Mouse (Mus musculus) left cerebral cortex, adult 18-20 months (tissue): ENCODE data around the gene Ahcyl2. TPM values are rescaled to one million over a fixed set of nuclear protein-coding genes. Genes with fewer than 3 reads are reported as not detected.

Experiments
- DNase-seq, 2 experiments: peaks; one replicate each; pipeline ENCODE4 v3.0.0; 2021 to 2022; ENCODE audit warnings: low spot score in 2 of 2, mixed read lengths in 1 of 2
- total RNA-seq, 2 experiments: library from RNA; stranded (reverse); gene quantifications; 2 replicates each; pipeline ENCODE4 v1.2.3; 2021

Gene Ahcyl2
- total RNA-seq, 2 experiments from 2014 or later, result 136 to 139 TPM

DNA sequence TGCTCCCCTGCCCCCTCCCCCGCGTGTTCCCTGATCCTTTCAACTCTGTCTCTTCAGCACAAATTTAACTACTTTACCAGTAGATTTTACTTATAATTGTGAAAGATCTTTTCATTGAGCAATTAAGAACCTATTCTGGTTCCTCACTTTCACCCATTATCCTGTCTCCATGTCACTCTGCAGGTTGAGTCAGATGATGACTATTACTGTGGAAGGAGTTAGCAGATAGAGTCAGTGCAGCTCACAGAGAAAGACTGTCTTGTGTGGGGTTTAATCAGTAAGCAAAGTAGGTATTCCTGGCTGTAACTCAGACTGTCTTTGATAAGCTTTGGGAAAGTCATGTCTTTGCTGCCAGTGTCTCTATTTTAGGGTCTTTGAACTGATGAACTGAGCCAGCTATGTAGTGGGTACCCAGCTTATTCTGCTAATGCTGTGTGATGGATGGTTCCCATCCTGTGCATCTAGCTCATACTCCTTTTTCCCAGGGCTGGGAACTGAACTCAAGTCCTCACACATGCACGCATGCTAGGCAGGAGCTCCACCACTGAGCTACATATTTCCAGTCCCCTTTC lies 135.6 kb downstream of the Ahcyl2 start:
- no peak for DNase-seq

GRCm38 (mm10) chr6:29904281-29904680 lies 136.5 kb downstream of the Ahcyl2 start:
- no peak for DNase-seq

- DNase-seq, result no peak
Observed at GRCm38 (mm10) chr6:29910631-29911030, 142.8 kb downstream of the Ahcyl2 start.

DNA sequence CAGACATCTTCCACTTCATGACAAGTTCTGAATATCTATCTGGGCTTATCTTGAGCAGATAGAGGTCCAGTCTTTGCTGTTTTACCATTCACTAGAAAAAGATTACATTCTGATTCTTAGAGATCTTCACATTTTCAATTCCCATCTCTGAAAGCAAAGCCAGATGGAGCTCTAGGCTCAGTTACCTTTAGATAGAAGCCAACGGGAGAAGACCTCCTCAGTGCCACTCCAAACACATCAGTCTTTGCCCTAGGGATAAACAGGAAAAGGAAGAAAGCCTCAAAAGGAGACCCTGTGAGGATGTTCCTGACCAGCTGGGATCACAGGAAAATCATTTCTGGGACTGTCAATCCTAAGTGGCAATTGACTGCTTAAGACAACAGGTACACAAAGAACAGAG lies 145.9 kb downstream of the Ahcyl2 start:
- DNase-seq, result no peak

- no peak for DNase-seq
Observed at GRCm38 (mm10) chr6:29914136-29914535, 146.3 kb downstream of the Ahcyl2 start.

DNA sequence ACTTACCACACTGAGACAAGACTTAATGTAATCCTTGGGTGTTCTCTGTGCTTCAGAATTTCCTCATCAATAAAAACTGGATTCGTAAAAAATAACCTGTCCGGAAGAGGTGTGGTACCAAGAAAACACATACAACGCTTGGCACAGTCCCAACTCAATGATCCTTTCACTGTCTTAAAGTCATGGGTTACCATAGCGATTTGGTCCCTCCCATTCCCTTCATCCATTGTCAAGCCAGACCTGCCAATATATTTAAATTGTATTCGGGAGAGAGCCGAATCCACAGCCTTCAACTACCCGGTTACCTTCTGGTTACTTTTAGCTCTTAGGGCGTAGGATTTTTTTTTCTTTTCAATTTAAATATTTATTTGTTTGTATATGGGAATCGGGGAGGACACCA lies 148.0 kb downstream of the Ahcyl2 start:
- no peak for DNase-seq

DNA sequence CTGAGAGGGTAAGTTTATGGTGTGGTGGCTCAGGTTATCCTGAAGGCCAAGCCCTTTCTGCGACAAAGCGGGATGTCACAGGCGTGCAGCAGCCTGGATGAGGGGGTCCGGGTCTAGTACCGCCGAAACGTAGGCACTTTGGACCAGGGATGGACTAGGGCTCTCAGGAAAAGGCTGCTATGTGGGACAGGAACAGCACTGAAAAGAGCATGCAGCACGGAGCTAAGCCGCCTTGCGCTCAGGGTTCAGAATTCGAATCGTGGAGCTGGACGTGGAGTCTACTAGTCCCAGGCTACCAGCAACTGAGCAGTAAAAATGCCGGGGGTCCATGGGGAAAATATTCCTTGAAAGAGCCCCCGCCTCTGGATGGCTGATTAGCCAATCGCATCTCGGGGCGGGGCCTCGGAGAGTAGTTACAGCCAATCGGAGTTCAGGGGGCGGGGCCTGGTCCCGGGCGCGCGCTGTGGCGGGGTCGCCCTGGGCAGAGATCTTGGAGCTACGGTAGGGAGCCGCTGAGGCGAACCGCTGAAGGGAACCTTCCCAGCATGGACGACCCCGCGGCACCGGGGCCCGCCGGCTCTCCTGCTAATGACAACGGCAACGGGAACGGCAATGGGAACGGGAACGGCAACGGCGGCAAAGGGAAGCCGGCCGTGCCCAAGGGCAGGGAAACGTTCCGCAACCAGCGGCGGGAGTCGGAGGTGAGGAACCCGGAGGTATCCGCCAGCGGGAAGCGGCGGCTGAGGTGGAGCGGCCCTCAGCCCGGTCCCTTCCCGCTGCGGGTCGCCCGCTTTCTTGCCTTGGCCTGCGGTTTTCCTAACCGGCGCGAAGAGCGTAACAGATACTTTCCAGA lies 148.9 kb downstream of the Ahcyl2 start, which contains the start of gene Strip2:
Strip2 (plus strand) TSS at position 483 of the 853 bp plus-strand sequence.
- DNase-seq, result peak; percentile 91

DNA sequence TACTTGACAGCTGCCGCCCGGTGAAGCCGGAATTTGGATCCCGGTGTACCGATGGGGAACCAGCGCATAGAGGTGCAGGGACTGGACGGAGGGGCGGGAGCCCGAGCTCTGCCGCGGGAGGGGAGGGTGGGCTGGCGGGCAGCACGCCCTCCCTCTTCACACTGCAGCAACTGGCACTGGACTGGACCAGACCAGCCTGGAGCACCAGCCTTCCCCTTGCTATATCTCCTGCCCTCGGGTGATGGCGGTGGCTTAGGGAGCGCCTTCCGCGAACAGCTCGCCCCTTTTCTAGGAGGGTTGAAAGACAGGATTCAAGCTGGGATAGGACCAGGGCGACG lies 149.5 kb downstream of the Ahcyl2 start:
- DNase-seq, result peak in 1 of 2 experiments; percentile 17

- no peak for DNase-seq
Observed at GRCm38 (mm10) chr6:29917947-29918346, 150.1 kb downstream of the Ahcyl2 start.

GRCm38 (mm10) chr6:29923501-29923900 lies 155.7 kb downstream of the Ahcyl2 start:
- DNase-seq, result no peak

DNA sequence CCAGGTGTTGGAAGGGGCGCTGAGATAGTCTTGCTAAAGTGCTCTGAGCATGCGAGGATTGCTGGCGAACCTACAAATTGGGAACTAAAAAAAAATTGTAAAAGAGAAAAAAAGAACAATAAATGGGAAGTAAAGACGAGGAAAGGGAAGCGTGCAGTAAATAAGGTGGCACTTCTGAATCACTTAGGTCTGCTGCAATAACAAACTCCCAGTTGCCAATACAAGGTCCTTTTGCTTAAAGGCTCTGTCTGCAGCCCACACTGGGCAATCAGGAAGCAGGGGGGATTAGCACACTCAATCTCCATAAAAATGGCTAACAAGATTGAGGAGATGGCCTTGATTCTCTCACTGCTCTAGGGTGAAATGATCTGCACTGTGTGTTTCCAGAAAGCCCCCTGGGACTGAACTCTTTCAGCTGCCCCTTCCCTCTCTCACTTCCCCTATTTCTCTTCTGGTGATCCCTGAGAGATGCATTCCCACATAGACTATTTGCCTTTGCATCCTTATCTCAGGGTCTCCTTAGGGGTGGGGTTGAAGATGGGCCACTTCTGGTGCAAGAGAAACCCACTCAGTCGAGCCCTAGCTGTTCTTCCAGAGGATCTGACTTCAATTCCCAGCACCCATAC lies 157.9 kb downstream of the Ahcyl2 start:
- no peak for DNase-seq

DNA sequence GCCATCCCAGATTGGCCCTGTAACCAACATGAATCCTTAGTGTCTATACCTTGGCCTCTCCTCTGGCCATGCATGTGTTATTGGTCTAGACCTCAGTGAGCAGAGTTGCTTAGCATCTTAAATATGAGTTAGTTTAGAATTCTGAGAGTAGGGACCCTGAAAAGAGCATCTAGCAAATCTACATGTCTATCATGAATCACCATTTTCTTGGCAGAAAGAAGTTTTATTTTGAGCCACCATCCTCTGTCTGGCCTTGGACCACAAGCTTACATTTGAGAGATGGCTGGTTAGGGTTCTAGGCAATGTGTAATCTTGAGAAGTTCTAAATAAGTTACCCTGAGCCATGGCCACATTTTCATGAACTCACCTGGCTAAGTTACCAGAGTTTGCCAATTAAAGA lies 162.3 kb downstream of the Ahcyl2 start:
- DNase-seq, result no peak

DNA sequence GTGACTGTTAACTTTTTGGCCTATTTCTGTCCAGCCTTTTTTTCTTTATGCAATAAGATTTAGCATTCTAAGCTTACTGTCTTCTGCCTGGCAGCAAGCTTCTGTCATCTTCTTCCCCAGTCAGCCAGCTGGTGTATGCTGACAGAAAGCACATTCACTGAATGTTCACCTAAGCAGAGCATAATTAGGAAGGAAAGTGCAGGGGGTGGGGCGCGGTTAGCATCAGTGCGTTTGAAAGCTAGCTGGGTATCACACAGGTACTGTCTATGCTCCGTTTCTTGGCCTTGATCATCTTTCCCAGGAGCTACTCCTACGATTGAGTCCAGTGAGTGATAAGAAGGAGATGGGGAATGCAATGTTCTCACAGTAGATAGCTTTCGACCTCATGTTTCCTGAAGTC lies 162.9 kb downstream of the Ahcyl2 start:
- DNase-seq, result peak; percentile 34 to 42

GRCm38 (mm10) chr6:29931181-29931580 lies 163.4 kb downstream of the Ahcyl2 start:
- no peak for DNase-seq

- no peak for DNase-seq
Observed at GRCm38 (mm10) chr6:29935741-29936140, 167.9 kb downstream of the Ahcyl2 start.

GRCm38 (mm10) chr6:29940428-29940827 lies 172.6 kb downstream of the Ahcyl2 start:
- DNase-seq, result no peak

DNA sequence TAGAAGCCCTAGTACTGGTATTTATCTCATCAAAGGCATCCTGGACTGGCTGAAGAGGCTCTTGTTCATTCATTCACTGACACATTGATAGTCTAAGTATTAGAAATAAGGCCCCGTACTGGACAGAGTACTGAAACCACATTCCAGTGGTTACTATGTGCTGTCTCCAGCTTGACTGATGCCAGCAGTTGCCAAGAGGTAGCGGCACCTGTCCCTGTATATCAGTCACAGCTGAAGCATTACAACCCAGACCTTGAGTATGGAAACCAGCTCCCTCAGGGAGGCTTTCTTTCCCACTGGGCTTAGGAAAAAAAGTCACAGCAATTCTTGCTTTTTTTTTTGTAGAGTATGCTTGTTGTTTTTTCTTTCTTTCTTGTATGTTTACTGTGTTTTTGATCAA lies 173.2 kb downstream of the Ahcyl2 start:
- DNase-seq, result no peak

DNA sequence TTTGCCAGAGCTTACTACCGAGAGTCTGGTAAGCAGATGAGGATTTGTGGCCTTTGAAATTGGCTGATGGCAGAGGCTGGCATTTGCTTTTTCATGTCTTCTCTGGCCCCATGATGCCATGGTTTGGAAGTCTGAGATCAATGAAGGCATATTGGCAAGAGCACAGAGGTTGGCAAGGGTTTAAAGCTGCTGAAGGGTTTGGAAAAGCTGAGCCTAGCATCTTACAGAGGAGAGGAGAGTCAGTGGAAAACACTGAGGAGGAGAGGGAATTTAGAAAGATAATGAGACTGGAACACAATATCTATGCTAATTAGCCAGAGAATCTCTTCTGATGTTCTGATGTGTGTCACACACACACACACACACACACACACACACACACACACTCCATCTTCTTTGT lies 176.7 kb downstream of the Ahcyl2 start:
- no peak for DNase-seq

DNA sequence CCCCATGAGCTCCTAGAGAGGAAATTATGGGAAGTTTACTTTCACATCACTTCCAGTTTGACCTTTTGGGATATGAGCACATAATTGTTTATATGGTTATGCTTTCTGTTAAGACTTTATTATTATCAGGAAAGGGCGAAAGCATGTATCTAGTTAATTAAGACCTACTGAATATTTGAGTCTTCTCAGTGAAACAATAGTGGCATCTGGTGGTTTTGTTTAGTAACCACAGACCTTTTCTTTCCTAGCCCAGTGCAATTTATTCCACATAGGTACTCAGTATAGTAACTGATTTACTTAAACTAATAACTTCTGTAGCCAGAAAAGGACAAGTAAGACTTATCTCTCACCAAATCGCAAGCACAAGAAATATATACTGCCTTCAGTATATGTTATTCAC lies 178.8 kb downstream of the Ahcyl2 start:
- DNase-seq, result no peak

GRCm38 (mm10) chr6:29947823-29948222 lies 180.0 kb downstream of the Ahcyl2 start:
- DNase-seq, result no peak

DNA sequence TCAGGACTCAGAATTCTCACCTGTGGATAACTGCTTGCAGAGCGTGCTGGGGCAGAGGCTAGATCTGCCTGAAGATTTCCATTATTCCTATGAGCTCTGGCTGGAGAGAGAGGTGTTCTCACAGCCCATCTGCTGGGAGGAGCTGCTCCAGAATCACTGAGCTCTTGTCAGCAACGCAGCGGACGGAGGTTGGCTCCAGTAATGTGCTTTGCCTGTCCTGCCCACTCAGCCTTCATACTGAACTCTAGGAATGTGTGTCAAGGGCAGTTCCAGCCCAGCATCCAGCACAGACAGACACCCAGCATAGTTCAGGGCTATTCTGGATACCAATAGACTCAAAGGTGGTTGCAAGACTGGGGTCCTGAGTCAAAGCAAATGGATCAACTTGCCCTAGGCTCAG lies 188.9 kb downstream of the Ahcyl2 start:
- DNase-seq, result peak; percentile 24 to 44

DNA sequence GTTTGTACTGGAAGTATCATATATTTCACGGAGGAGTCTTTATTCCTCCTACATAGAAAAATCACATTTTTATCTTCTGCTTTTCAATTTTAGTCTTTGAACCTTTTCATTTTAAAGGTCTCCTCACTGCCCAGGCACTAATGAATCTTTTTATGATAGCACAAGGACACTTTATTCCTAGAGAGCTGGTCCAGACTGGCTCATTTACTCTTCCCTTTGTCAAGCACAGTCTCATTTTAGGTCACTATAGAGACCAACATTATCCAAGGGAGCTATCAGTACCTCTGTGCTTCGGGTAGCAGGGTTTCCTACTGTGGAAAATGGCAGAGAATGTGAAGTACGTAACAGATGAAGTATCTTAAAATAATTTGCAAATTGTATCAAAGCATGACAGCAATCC lies 190.9 kb downstream of the Ahcyl2 start:
- DNase-seq, result no peak
